Mouse (Mus musculus) CH12.LX (cell line): Measurements from ENCODE around the gene Chid1.

Source experiments
- CTCF ChIP-seq, 2 experiments: IDR thresholded peaks in 1 of 2; conservative IDR thresholded peaks in 1 of 2; 2 replicates each; pipeline ENCODE4 v1.5.1; 2011 to 2012; ENCODE audit warnings: low read depth in 2 of 2, low read length in 2 of 2, improper control_type of control experiment in 1 of 2, inconsistent platforms in 1 of 2, mild to moderate bottlenecking in 1 of 2, moderate library complexity in 1 of 2
- EP300 ChIP-seq: IDR thresholded peaks from 2 replicates; pipeline ENCODE4 v1.6.1; 2011; ENCODE audit warnings: low read length, improper control_type of control experiment
- ETS1 ChIP-seq: conservative IDR thresholded peaks from 2 replicates; pipeline ENCODE4 v1.6.1; 2012; ENCODE audit warnings: low read depth, mild to moderate bottlenecking, inconsistent platforms, low read length, improper control_type of control experiment, moderate library complexity
- IRF4 ChIP-seq: IDR thresholded peaks from 2 replicates; pipeline ENCODE4 v1.6.1; 2014; ENCODE audit warnings: low read depth, mild to moderate bottlenecking, inconsistent platforms, low read length, improper control_type of control experiment
- KAT2A ChIP-seq: IDR thresholded peaks from 2 replicates; pipeline ENCODE4 v1.6.1; 2012; ENCODE audit warnings: low read length, improper control_type of control experiment, inconsistent platforms; ENCODE audit not compliant: insufficient replicate concordance
- NELFE ChIP-seq: IDR thresholded peaks from 2 replicates; pipeline ENCODE4 v1.6.1; 2011; ENCODE audit warnings: low read depth, low read length, improper control_type of control experiment
- NRF1 ChIP-seq: IDR thresholded peaks from 2 replicates; pipeline ENCODE4 v1.6.1; 2014; ENCODE audit warnings: low read depth, mild to moderate bottlenecking, inconsistent platforms, low read length, improper control_type of control experiment, moderate library complexity
- POLR2A ChIP-seq: IDR thresholded peaks from 2 replicates; pipeline ENCODE4 v1.6.1; 2011; ENCODE audit warnings: low read depth, mild to moderate bottlenecking, improper control_type of control experiment, low read length
- RAD21 ChIP-seq: IDR thresholded peaks from 2 replicates; pipeline ENCODE4 v1.6.1; 2011; ENCODE audit warnings: low read depth, mild to moderate bottlenecking, low read length, improper control_type of control experiment, moderate library complexity
- USF1 ChIP-seq: IDR thresholded peaks from 2 replicates; pipeline ENCODE4 v1.6.1; 2014; ENCODE audit warnings: low read depth, mild to moderate bottlenecking, inconsistent platforms, low read length, improper control_type of control experiment
- ZC3H11A ChIP-seq: IDR thresholded peaks from 2 replicates; pipeline ENCODE4 v1.6.1; 2012; ENCODE audit warnings: low read depth, mild to moderate bottlenecking, inconsistent platforms, low read length, improper control_type of control experiment

GRCm38 (mm10) chr7:141495379-141495778 is 44.3 kb downstream of the Chid1 start:
- no peak for TF ChIP-seq ETS1
- no peak for TF ChIP-seq NELFE
- TF ChIP-seq POLR2A = no peak
- TF ChIP-seq EP300 = no peak
- no peak for TF ChIP-seq CTCF (conservative IDR thresholded peaks at IDR 0.05 in 1 of 2, IDR thresholded peaks at IDR 0.05 in 1 of 2; ENCODE audit: low read depth in 2 of 2, low read length in 2 of 2)
- TF ChIP-seq KAT2A = no peak
- no peak for TF ChIP-seq ZC3H11A
- TF ChIP-seq USF1 = no peak
- TF ChIP-seq NRF1 = no peak
- no peak for TF ChIP-seq IRF4
- TF ChIP-seq RAD21 = no peak
